Mouse (Mus musculus) kidney, embryonic 14.5 days (tissue): ENCODE data around the gene Tpcn1. TPM values are rescaled to one million over a fixed set of nuclear protein-coding genes. Genes with fewer than 3 reads are reported as not detected.

Experiments used
- ATAC-seq: fragments of 200-750 bp; cut with Nextera tagmentation; 2 replicates; pipeline ENCODE4 v1.8.0; 2017; ENCODE audit warnings: moderate number of reproducible peaks, mild to moderate bottlenecking, moderate TSS enrichment, moderate library complexity; ENCODE audit not compliant: low FRiP score, low TSS enrichment
- H3K27ac ChIP-seq: fragments of 300-500 bp; sonication (generic); 2 replicates; pipeline ENCODE4 v1.5.1; 2014; ENCODE audit warnings: low read depth, mild to moderate bottlenecking, low read length, moderate library complexity, mixed read lengths
- H3K27me3 ChIP-seq: fragments of 300-500 bp; sonication (generic); 2 replicates; pipeline ENCODE4 v1.6.1; 2014; ENCODE audit warnings: mild to moderate bottlenecking, low read length; ENCODE audit not compliant: control insufficient read depth, insufficient read depth
- H3K36me3 ChIP-seq: fragments of 300-500 bp; sonication (generic); 2 replicates; pipeline ENCODE4 v1.6.1; 2014; ENCODE audit warnings: low read length, mixed read lengths; ENCODE audit not compliant: control insufficient read depth, insufficient read depth
- H3K4me1 ChIP-seq: fragments of 300-500 bp; sonication (generic); 2 replicates; pipeline ENCODE4 v1.6.1; 2014; ENCODE audit warnings: low read length, mixed read lengths; ENCODE audit not compliant: control insufficient read depth, insufficient read depth
- H3K4me2 ChIP-seq: fragments of 300-500 bp; sonication (generic); replicated peaks from 2 replicates; pipeline ENCODE4 v1.6.1; 2014; ENCODE audit warnings: low read depth, mild to moderate bottlenecking, low read length
- H3K4me3 ChIP-seq: fragments of 300-500 bp; sonication (generic); 2 replicates; pipeline ENCODE4 v1.5.1; 2014; ENCODE audit warnings: mild to moderate bottlenecking, low read length
- H3K9ac ChIP-seq: fragments of 300-500 bp; sonication (generic); 2 replicates; pipeline ENCODE4 v1.6.1; 2014; ENCODE audit warnings: low read depth, mild to moderate bottlenecking, low read length, moderate library complexity
- H3K9me3 ChIP-seq: fragments of 300-500 bp; sonication (generic); 2 replicates; pipeline ENCODE4 v1.6.1; 2016; ENCODE audit warnings: low read length; ENCODE audit not compliant: control insufficient read depth
- WGBS: fragments of 180-500 bp; shearing (Covaris S2); extraction: QIAGEN DNeasy Blood & Tissue Kit; methylation state at CpG from one replicate; pipeline ENCODE4 v1.1.7; 2014; 5-methylcytosine and 5-hydroxymethylcytosine counted together
- polyA plus RNA-seq: library from polyadenylated mRNA; unstranded; fragments of >200 nt; fragmentation: Nextera tagmentation; extraction: Ambion mirVana; gene quantifications from 2 replicates; pipeline ENCODE4 v1.2.1, GENCODE M21; 2014

Gene Tpcn1
- polyA plus RNA-seq, 1 experiment from 2014 or later = 33.8 TPM

- Histone ChIP-seq H3K36me3 (no peaks in the 10 kb centered on the region; the same call in 1 of the 2 replicates), H3K4me3 (peak overlapping the region; percentile 32), H3K4me2 (peak overlapping the region; percentile 54), H3K9ac (peak overlapping the region; percentile 45; the same call in 1 of the 2 replicates), H3K4me1 (peaks cover 7% of the 10 kb centered on the region; the same call in 1 of the 2 replicates), H3K9me3 (no peaks in the 10 kb centered on the region), H3K27ac (no peak overlapping the region), H3K27me3 (no peaks in the 10 kb centered on the region)
- 6% methylated on average over 10 of the region's 10 CpGs for WGBS
- peak; percentile 34 for ATAC-seq
Observed at GRCm38 (mm10) chr5:120605241-120605661, 16.8 kb upstream of the Tpcn1 start.

DNA sequence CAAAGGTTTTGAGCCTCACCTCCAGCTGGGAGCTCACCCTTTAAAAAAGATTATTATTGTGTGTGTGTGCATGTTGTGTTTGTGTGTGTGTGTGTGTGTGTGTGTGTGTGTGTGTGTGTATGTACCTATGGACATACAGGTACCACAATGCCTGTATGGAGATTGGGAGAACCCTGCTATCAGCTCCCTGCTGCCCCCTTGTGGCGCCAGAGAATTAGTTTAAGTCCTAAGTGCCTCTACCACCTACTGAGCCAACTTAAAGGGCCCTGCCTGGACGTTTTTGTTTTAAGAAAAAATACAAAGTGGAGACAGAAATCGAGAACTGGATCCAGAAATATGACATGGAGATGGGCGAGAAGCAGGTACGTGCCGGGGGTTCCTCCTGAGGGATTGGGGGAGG is 16.4 kb upstream of the Tpcn1 start:
- Histone ChIP-seq H3K27me3 (no peaks in the 10 kb centered on the region), H3K4me3 (peak overlapping the region; percentile 32; the same call in 1 of the 2 replicates), H3K36me3 (no peaks in the 10 kb centered on the region; the same call in 1 of the 2 replicates), H3K4me1 (peaks cover 7% of the 10 kb centered on the region; the same call in 1 of the 2 replicates), H3K9me3 (no peaks in the 10 kb centered on the region), H3K27ac (no peak overlapping the region), H3K4me2 (peak overlapping the region; percentile 54), H3K9ac (peak overlapping the region; percentile 45; the same call in 1 of the 2 replicates)
- 2% methylated on average over 6 of the region's 6 CpGs for WGBS
- ATAC-seq = no peak

DNA sequence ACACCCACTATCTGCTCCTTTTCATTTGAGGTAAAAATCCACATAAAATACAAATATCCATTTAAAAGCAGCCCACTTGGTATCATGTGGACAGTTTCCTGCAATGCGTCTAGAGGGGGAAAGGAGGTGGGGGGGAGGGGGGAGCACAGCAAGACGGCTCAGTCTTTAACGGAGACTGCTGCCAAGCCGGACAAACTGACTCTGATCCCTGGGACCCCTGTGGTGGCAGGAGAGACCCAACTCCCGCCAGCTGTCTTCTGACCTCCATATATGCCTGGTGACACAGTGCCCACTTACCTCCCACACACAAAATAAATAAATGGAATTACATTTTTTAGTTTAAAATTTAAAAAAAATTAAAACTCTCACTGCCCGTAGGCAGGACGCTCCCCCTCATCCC is 15.0 kb upstream of the Tpcn1 start:
- Histone ChIP-seq H3K4me1 (peaks cover 7% of the 10 kb centered on the region; the same call in 1 of the 2 replicates), H3K27ac (no peak overlapping the region), H3K36me3 (no peaks in the 10 kb centered on the region), H3K9ac (no peak overlapping the region), H3K4me2 (no peak overlapping the region), H3K4me3 (no peak overlapping the region), H3K9me3 (no peaks in the 10 kb centered on the region), H3K27me3 (no peaks in the 10 kb centered on the region)
- WGBS = 66% methylated on average over 7 of the region's 7 CpGs
- no peak for ATAC-seq

GRCm38 (mm10) chr5:120602210-120602609 is 13.7 kb upstream of the Tpcn1 start:
- Histone ChIP-seq H3K4me3 (no peak overlapping the region), H3K36me3 (no peaks in the 10 kb centered on the region), H3K9ac (no peak overlapping the region), H3K4me2 (no peak overlapping the region), H3K9me3 (no peaks in the 10 kb centered on the region), H3K4me1 (peaks cover 7% of the 10 kb centered on the region; the same call in 1 of the 2 replicates), H3K27ac (no peak overlapping the region), H3K27me3 (no peaks in the 10 kb centered on the region)
- ATAC-seq = no peak
- WGBS = 82% methylated on average over 12 of the region's 12 CpGs

- no peaks in the 10 kb centered on the region for H3K27me3 ChIP-seq
- no peak overlapping the region for H3K27ac ChIP-seq
- H3K9ac ChIP-seq = no peak overlapping the region
- no peak overlapping the region for H3K4me2 ChIP-seq
- H3K4me3 ChIP-seq = no peak overlapping the region
- WGBS = 58% methylated on average over 11 of the region's 11 CpGs
- H3K9me3 ChIP-seq = no peaks in the 10 kb centered on the region
- H3K36me3 ChIP-seq = no peaks in the 10 kb centered on the region
- ATAC-seq = 0 out of 2 replicates have a peak, but pooled peaks have one; percentile 33
- peaks cover 7% of the 10 kb centered on the region; the same call in 1 of the 2 replicates for H3K4me1 ChIP-seq
Observed at GRCm38 (mm10) chr5:120600946-120601668, 12.6 kb upstream of the Tpcn1 start.

DNA sequence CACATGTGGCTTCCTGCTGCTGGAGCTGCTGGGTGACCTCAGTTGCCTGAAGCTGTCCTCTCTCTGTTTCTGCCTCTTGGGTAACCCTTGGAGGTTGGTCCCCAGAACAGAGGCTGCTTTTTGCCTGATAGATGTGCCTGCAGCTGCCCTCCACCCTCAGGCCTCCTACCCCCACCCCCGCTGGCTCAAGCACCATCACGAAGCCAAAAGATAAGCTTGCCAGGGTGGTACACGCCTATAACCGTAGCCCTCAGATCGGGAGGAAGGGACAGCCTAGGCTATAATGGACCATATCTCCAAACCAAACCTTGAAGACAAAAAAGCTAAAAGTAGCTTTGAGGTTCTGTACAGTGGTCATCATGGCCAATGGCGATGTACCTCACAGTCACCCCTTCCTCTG is 11.2 kb upstream of the Tpcn1 start:
- Histone ChIP-seq H3K4me1 (no peaks in the 10 kb centered on the region), H3K9ac (no peak overlapping the region), H3K36me3 (no peaks in the 10 kb centered on the region), H3K27ac (no peak overlapping the region), H3K27me3 (no peaks in the 10 kb centered on the region), H3K9me3 (no peaks in the 10 kb centered on the region), H3K4me2 (no peak overlapping the region), H3K4me3 (no peak overlapping the region)
- 90% methylated on average over 6 of the region's 6 CpGs for whole genome bisulfite sequencing
- ATAC-seq = no peak

GRCm38 (mm10) chr5:120594485-120594884 is 6.0 kb upstream of the Tpcn1 start:
- WGBS = 87% methylated on average over 6 of the region's 6 CpGs
- no peaks in the 10 kb centered on the region for H3K36me3 ChIP-seq
- ATAC-seq = no peak
- H3K9ac ChIP-seq = no peak overlapping the region
- no peaks in the 10 kb centered on the region for H3K4me1 ChIP-seq
- H3K9me3 ChIP-seq = peaks cover 2% of the 10 kb centered on the region; the same call in 1 of the 2 replicates
- no peak overlapping the region for H3K4me2 ChIP-seq
- no peak overlapping the region for H3K4me3 ChIP-seq
- no peaks in the 10 kb centered on the region for H3K27me3 ChIP-seq
- H3K27ac ChIP-seq = no peak overlapping the region

- Histone ChIP-seq H3K27ac (no peak overlapping the region), H3K9me3 (peaks cover 2% of the 10 kb centered on the region; the same call in 1 of the 2 replicates), H3K36me3 (no peaks in the 10 kb centered on the region), H3K4me3 (no peak overlapping the region), H3K27me3 (no peaks in the 10 kb centered on the region), H3K4me1 (peaks cover 8% of the 10 kb centered on the region), H3K4me2 (no peak overlapping the region), H3K9ac (no peak overlapping the region)
- no peak for ATAC-seq
- 73% methylated on average over 7 of the region's 7 CpGs for WGBS
Observed at GRCm38 (mm10) chr5:120592141-120592540, 3.7 kb upstream of the Tpcn1 start.

DNA sequence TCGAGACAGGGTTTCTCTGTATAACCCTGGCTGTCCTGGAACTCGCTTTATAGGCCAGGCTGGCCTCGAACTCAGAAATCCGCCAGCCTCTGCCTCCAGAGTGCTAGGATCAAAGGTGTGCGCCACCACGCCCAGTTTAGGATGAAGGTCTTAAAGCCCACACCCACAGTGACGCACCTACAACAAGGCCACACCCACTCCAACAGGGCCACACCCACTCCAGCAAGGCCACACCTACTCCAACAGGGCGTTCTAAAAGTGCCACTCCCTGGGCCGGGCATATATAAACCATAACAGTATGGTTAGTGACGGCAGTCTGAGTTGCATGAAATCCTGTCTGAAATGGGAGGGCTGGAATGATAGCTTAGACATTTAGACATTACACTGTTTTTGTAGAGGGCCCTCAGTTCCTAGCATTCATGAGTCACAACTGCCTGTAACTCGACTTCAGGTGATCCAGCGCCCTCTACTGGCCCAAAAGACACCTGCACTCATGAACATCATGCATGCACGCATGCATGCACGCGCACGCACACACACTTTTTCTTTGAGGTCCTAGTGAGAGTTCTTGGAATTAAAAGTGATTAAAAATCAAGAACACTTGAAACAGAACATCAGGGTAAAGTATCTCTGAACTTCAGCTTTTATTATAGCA is 2.0 kb upstream of the Tpcn1 start:
- no peak overlapping the region for H3K9ac ChIP-seq
- H3K4me2 ChIP-seq = no peak overlapping the region
- WGBS = 78% methylated on average over 16 of the region's 16 CpGs
- no peak for ATAC-seq
- no peak overlapping the region for H3K27ac ChIP-seq
- no peaks in the 10 kb centered on the region for H3K27me3 ChIP-seq
- peaks cover 20% of the 10 kb centered on the region for H3K4me1 ChIP-seq
- H3K36me3 ChIP-seq = no peaks in the 10 kb centered on the region
- H3K9me3 ChIP-seq = peaks cover 2% of the 10 kb centered on the region; the same call in 1 of the 2 replicates
- H3K4me3 ChIP-seq = no peak overlapping the region
